Mouse (Mus musculus) stomach, postnatal 0 days (tissue): Measurements from ENCODE around the gene Tomm40l. TPM values are rescaled to one million over a fixed set of nuclear protein-coding genes. Genes with fewer than 3 reads are reported as not detected.

Experiments
- ATAC-seq: fragments of 200-750 bp; cut with Nextera tagmentation; 2 replicates; pipeline ENCODE4 v1.8.0; 2017; ENCODE audit not compliant: low FRiP score, low TSS enrichment
- DNase-seq: peaks from one replicate; pipeline ENCODE4 v3.0.0-alpha.2; 2016; ENCODE audit warnings: low spot score
- H3K27ac ChIP-seq: fragments of 300-500 bp; sonication (generic); replicated peaks from 2 replicates; pipeline ENCODE4 v1.5.1; 2014; ENCODE audit warnings: mild to moderate bottlenecking, control low read depth
- H3K27me3 ChIP-seq: fragments of 300-500 bp; sonication (generic); 2 replicates; pipeline ENCODE4 v1.6.1; 2014; ENCODE audit warnings: low read length; ENCODE audit not compliant: control insufficient read depth, insufficient read depth
- H3K36me3 ChIP-seq: fragments of 300-500 bp; sonication (generic); 2 replicates; pipeline ENCODE4 v1.6.1; 2014; ENCODE audit warnings: low read length, mixed read lengths; ENCODE audit not compliant: control insufficient read depth, insufficient read depth
- H3K4me1 ChIP-seq: fragments of 300-500 bp; sonication (generic); replicated peaks from 2 replicates; pipeline ENCODE4 v1.6.1; 2014; ENCODE audit warnings: antibody characterized with exemption; ENCODE audit not compliant: control insufficient read depth, insufficient read depth
- H3K4me2 ChIP-seq: fragments of 300-500 bp; sonication (generic); replicated peaks from 2 replicates; pipeline ENCODE4 v1.6.1; 2014; ENCODE audit warnings: low read depth, mild to moderate bottlenecking, control low read depth, moderate library complexity
- H3K4me3 ChIP-seq: fragments of 300-500 bp; sonication (generic); 2 replicates; pipeline ENCODE4 v1.5.1; 2014; ENCODE audit warnings: low read depth, low read length, control low read depth
- H3K9ac ChIP-seq: fragments of 300-500 bp; sonication (generic); 2 replicates; pipeline ENCODE4 v1.6.1; 2014; ENCODE audit warnings: mild to moderate bottlenecking, low read length, control low read depth, mixed read lengths
- H3K9me3 ChIP-seq: fragments of 300-500 bp; sonication (generic); 2 replicates; pipeline ENCODE4 v1.6.1; 2016; ENCODE audit warnings: low read length; ENCODE audit not compliant: control insufficient read depth
- CTCF ChIP-seq: IDR thresholded peaks from 2 replicates; pipeline ENCODE4 v1.5.1; 2016; ENCODE audit warnings: antibody characterized with exemption, low read depth, mild to moderate bottlenecking, moderate library complexity
- EP300 ChIP-seq: optimal IDR thresholded peaks from 2 replicates; pipeline ENCODE3; 2016; ENCODE audit warnings: antibody characterized with exemption
- WGBS: fragments of 180-500 bp; shearing (Covaris S2); extraction: QIAGEN DNeasy Blood & Tissue Kit; methylation state at CpG from one replicate; pipeline ENCODE4 v1.1.7; 2014; 5-methylcytosine and 5-hydroxymethylcytosine counted together
- polyA plus RNA-seq: library from polyadenylated mRNA; unstranded; fragments of >200 nt; fragmentation: Nextera tagmentation; extraction: Ambion mirVana; gene quantifications from 2 replicates; pipeline ENCODE4 v1.2.1, GENCODE M21; 2015

Tomm40l gene
- polyA plus RNA-seq, 1 experiment from 2014 or later: 19.6 TPM

DNA sequence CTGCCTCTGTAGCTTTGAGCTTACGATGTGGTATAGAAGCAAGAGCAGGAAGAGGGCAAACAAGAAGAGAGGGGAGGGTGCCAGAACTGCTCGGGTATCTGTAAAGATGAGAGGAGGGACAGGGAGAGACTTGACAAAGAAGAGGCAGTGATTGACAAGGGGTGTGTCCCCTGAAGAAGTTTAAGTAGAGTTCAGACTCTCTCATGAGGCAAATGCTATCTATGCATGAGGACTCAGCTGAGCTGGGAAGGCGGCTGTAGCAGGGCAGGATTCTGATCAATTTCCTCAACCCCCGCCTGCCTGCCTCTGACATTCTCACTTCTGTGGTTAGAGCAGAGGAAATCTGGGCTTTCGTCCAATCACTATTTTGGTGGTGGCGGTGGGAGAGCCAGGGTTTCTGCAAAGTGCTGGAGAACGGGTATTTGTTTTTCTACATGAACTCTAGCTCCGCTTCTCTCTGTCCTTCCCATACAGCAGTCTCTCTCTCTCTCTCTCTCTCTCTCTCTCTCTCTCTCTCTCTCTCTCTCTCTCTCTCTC lies 40.3 kb upstream of the Tomm40l start:
- no peaks in the 10 kb centered on the region for H3K9me3 ChIP-seq
- no peak overlapping the region; the same call in 1 of the 2 replicates for H3K4me3 ChIP-seq
- peak overlapping the region; percentile 91 for H3K27ac ChIP-seq
- ATAC-seq (peak; percentile 63), DNase-seq (peak; percentile 62)
- no peaks in the 10 kb centered on the region for H3K36me3 ChIP-seq
- WGBS: 0% methylated on average over 8 of the region's 8 CpGs
- H3K27me3 ChIP-seq: no peaks in the 10 kb centered on the region
- H3K9ac ChIP-seq: 0 out of 2 replicates have a peak overlapping the region, but pooled peaks have one; percentile 31
- TF ChIP-seq EP300 (no peak), CTCF (no peak)
- H3K4me2 ChIP-seq: peak overlapping the region; percentile 40
- 0 out of 2 replicates have a peak, but pooled peaks cover 3% of the 10 kb centered on the region for H3K4me1 ChIP-seq

DNA sequence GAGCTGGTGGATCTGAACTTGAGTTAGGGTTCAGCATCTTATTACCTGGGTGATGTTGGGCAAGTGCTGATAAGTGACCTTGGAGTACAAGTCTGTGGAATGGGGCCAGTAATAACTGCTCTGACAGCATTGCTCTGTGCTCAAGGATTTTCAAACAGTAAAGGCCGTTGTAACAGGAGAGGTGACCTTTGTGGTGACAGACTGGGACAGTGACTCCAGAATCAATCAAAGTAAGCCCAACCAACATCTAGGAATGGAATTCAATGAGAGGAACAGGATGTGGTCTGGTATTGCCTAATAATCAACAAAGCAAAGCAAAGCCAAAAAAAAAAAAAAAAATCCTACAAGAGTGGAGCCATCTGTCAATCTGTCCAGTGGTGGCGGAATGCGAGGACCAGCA lies 38.0 kb upstream of the Tomm40l start:
- Histone ChIP-seq H3K4me2 (no peak overlapping the region), H3K27me3 (no peaks in the 10 kb centered on the region), H3K9me3 (no peaks in the 10 kb centered on the region), H3K4me1 (0 out of 2 replicates have a peak, but pooled peaks cover 3% of the 10 kb centered on the region), H3K4me3 (no peak overlapping the region), H3K36me3 (no peaks in the 10 kb centered on the region), H3K27ac (0 out of 2 replicates have a peak overlapping the region, but pooled peaks have one; percentile 18), H3K9ac (no peak overlapping the region)
- DNase-seq (no peak), ATAC-seq (no peak)
- TF ChIP-seq EP300 (no peak), CTCF (no peak)
- WGBS: 59% methylated on average over 3 of the region's 3 CpGs

DNA sequence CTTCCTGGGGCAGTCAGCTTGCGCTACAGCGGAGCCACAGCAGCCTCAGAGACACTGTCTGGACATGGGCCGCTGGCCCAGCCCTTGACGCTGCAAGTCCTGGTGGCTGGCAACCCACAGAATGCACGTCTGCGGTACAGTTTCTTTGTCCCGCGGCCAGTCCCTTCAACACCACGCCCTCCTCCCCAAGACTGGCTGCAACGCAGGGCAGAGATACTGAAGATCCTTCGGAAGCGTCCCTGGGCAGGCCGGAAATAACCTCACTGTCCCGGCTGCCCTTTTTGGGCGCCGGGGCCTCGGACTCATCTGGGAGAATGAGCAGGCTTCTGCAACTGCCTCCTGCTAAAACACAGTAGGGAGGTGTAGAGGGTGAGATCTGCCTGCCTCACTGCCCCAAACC lies 36.6 kb upstream of the Tomm40l start:
- 0 out of 2 replicates have a peak, but pooled peaks cover 3% of the 10 kb centered on the region for H3K4me1 ChIP-seq
- H3K9me3 ChIP-seq: no peaks in the 10 kb centered on the region
- 0 out of 2 replicates have a peak, but pooled peaks cover 3% of the 10 kb centered on the region for H3K36me3 ChIP-seq
- no peak overlapping the region for H3K9ac ChIP-seq
- WGBS: 67% methylated on average over 17 of the region's 17 CpGs
- no peak for DNase-seq
- H3K27me3 ChIP-seq: no peaks in the 10 kb centered on the region
- H3K27ac ChIP-seq: no peak overlapping the region
- H3K4me3 ChIP-seq: no peak overlapping the region
- TF ChIP-seq CTCF (no peak), EP300 (no peak)
- no peak overlapping the region for H3K4me2 ChIP-seq
- ATAC-seq: no peak

DNA sequence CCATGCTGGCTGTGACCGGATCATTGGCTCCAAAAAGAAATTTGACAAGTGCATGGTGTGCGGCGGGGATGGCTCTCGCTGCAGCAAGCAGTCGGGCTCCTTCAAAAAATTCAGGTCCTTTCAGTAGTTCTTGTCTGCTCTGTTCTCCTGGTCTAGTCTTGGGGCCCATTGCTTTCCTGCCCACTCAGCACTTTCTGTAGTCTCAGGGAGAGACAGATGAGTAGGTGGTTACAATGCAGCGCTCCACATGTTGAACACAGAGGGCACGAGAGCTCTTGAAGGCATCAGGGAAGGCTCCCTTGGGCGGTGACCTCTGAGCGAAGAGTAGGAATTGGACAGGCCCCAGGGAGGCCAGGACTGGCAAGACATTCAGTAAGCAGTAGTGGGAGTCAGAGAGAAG lies 35.5 kb upstream of the Tomm40l start:
- DNase-seq (no peak), ATAC-seq (no peak)
- H3K4me2 ChIP-seq: no peak overlapping the region
- H3K36me3 ChIP-seq: 0 out of 2 replicates have a peak, but pooled peaks cover 3% of the 10 kb centered on the region
- H3K4me1 ChIP-seq: 0 out of 2 replicates have a peak, but pooled peaks cover 3% of the 10 kb centered on the region
- H3K9ac ChIP-seq: no peak overlapping the region
- 81% methylated on average over 9 of the region's 9 CpGs for WGBS
- H3K27ac ChIP-seq: no peak overlapping the region
- H3K4me3 ChIP-seq: no peak overlapping the region
- TF ChIP-seq EP300: no peak
- TF ChIP-seq CTCF: no peak
- no peaks in the 10 kb centered on the region for H3K27me3 ChIP-seq
- no peaks in the 10 kb centered on the region for H3K9me3 ChIP-seq

DNA sequence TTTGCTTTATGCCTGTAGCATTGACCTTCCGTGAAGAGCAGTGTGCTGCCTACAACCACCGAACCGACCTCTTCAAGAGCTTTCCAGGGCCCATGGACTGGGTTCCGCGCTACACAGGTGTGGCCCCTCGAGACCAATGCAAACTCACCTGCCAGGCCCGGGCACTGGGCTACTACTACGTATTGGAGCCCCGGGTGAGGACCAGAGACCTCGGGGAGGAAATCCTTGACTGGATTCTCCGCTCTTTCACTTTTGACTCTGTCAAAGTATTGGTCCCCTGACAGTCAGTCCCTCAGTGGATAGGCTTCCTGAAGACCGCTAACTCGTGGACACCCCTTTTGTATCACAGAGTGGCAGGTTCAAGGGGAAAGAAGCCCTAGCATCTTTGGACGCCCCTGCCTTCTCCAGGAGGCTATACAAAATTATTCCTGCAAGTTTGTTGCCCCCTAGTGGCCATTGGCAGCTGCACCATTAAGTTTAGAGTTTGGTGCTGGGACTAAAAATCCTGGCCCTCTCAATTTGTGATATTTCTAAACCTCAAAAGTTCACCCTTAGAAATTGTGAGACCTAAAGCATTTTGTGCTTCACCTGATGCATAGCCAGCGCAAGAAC lies 34.7 kb upstream of the Tomm40l start:
- Histone ChIP-seq H3K4me2 (no peak overlapping the region), H3K27ac (no peak overlapping the region), H3K4me1 (no peaks in the 10 kb centered on the region; the same call in 1 of the 2 replicates), H3K27me3 (no peaks in the 10 kb centered on the region), H3K4me3 (no peak overlapping the region), H3K9ac (no peak overlapping the region), H3K36me3 (0 out of 2 replicates have a peak, but pooled peaks cover 3% of the 10 kb centered on the region), H3K9me3 (no peaks in the 10 kb centered on the region)
- DNase-seq (peak; percentile 58), ATAC-seq (no peak; the same call in 1 of the 2 replicates)
- WGBS: 66% methylated on average over 15 of the region's 15 CpGs
- TF ChIP-seq CTCF: peak; percentile 86
- TF ChIP-seq EP300: no peak

DNA sequence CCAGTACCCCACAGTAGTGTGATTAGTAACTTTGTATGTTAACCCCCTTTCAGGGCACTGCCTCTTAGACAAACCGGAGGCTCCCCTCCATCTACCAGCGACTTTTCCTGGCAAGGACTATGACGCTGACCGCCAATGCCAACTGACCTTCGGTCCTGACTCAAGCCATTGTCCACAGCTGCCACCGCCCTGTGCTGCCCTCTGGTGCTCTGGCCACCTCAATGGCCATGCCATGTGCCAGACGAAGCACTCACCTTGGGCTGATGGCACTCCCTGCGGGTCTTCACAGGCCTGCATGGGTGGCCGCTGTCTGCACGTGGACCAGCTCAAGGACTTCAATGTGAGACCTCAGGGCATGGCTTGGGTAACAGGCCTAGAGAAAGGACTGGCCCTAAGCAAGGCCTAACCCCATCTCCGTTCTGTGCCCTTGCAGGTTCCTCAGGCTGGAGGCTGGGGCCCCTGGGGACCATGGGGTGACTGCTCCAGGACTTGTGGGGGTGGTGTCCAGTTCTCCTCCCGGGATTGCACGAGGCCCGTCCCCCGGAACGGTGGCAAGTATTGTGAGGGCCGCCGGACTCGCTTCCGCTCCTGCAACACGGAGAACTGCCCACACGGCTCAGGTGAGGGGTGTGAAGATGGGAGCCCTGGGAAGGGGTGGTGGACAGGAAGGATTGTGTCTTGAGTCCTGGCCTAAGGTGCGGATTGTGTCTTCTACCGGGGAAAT lies 33.9 kb upstream of the Tomm40l start:
- no peak overlapping the region for H3K4me2 ChIP-seq
- TF ChIP-seq EP300: no peak
- peak; percentile 30; the same call in 1 of the 2 replicates for TF ChIP-seq CTCF
- H3K4me3 ChIP-seq: no peak overlapping the region
- H3K4me1 ChIP-seq: no peaks in the 10 kb centered on the region; the same call in 1 of the 2 replicates
- H3K36me3 ChIP-seq: 0 out of 2 replicates have a peak, but pooled peaks cover 3% of the 10 kb centered on the region
- no peak overlapping the region for H3K9ac ChIP-seq
- no peaks in the 10 kb centered on the region for H3K9me3 ChIP-seq
- ATAC-seq (no peak), DNase-seq (no peak)
- H3K27me3 ChIP-seq: no peaks in the 10 kb centered on the region
- WGBS: 90% methylated on average over 24 of the region's 24 CpGs
- no peak overlapping the region for H3K27ac ChIP-seq
